Mouse (Mus musculus) MEL (cell line): Measurements from ENCODE around the gene Vav2. TPM values are rescaled to one million over a fixed set of nuclear protein-coding genes. Genes with fewer than 3 reads are reported as not detected.

Experiments used
- DNase-seq: peaks from one replicate; pipeline ENCODE4 v3.0.0; 2011; ENCODE audit warnings: low read depth, low spot score
- H3K27ac ChIP-seq: 2 replicates; pipeline ENCODE4 v1.5.1; 2012; ENCODE audit warnings: low read depth, mild to moderate bottlenecking, control low read depth, low read length, moderate library complexity; ENCODE audit not compliant: control insufficient read depth
- H3K27me3 ChIP-seq, 2 experiments: fragments of 150-350 bp in 1 of 2; sonication (generic) in 1 of 2; 2 replicates each; pipeline ENCODE4 v1.6.1; 2012; ENCODE audit warnings: low read length in 2 of 2, mild to moderate bottlenecking in 2 of 2, improper control_type of control experiment in 1 of 2, moderate library complexity in 1 of 2; ENCODE audit not compliant: insufficient read depth in 2 of 2, control insufficient read depth in 1 of 2
- H3K36me3 ChIP-seq, 2 experiments: 2 replicates each; pipeline ENCODE4 v1.6.1; 2012 to 2014; ENCODE audit warnings: low read length in 2 of 2, improper control_type of control experiment in 1 of 2, inconsistent platforms in 1 of 2, mild to moderate bottlenecking in 1 of 2; ENCODE audit not compliant: insufficient read depth in 2 of 2, control insufficient read depth in 1 of 2
- H3K4me1 ChIP-seq, 2 experiments: fragments of 150-350 bp in 1 of 2; sonication (generic) in 1 of 2; 2 replicates each; pipeline ENCODE4 v1.6.1; 2012; ENCODE audit warnings: low read length in 2 of 2, improper control_type of control experiment in 1 of 2, mild to moderate bottlenecking in 1 of 2; ENCODE audit not compliant: insufficient read depth in 2 of 2, control insufficient read depth in 1 of 2
- H3K4me3 ChIP-seq, 2 experiments: fragments of 150-350 bp in 1 of 2; sonication (generic) in 1 of 2; 2 replicates each; pipeline ENCODE4 v1.5.1; 2012; ENCODE audit warnings: low read depth in 2 of 2, low read length in 2 of 2, mild to moderate bottlenecking in 2 of 2, moderate library complexity in 2 of 2, control low read depth in 1 of 2, improper control_type of control experiment in 1 of 2; ENCODE audit not compliant: control insufficient read depth in 1 of 2, insufficient read depth in 1 of 2
- H3K79me2 ChIP-seq: 2 replicates; pipeline ENCODE4 v1.6.1; 2012; ENCODE audit warnings: mild to moderate bottlenecking, low read length, moderate library complexity; ENCODE audit not compliant: control insufficient read depth, poor library complexity, insufficient read depth
- H3K9ac ChIP-seq: 2 replicates; pipeline ENCODE4 v1.6.1; 2012; ENCODE audit warnings: low read depth, mild to moderate bottlenecking, control low read depth, low read length, moderate library complexity; ENCODE audit not compliant: control insufficient read depth, poor library complexity, severe bottlenecking
- H3K9me3 ChIP-seq: fragments of 150-350 bp; sonication (generic); replicated peaks from 2 replicates; pipeline ENCODE4 v1.6.1; 2012; ENCODE audit warnings: mild to moderate bottlenecking, low read length, improper control_type of control experiment, moderate library complexity; ENCODE audit not compliant: insufficient read depth
- BHLHE40 ChIP-seq: IDR thresholded peaks from 2 replicates; pipeline ENCODE4 v1.6.1; 2012; ENCODE audit warnings: low read depth, mild to moderate bottlenecking, inconsistent platforms, low read length, improper control_type of control experiment, borderline replicate concordance
- CHD1 ChIP-seq: IDR thresholded peaks from 2 replicates; pipeline ENCODE4 v1.6.1; 2012; ENCODE audit warnings: low read depth, mild to moderate bottlenecking, inconsistent platforms, low read length, improper control_type of control experiment
- CHD2 ChIP-seq: IDR thresholded peaks from 2 replicates; pipeline ENCODE4 v1.6.1; 2011; ENCODE audit warnings: low read length, improper control_type of control experiment
- CTCF ChIP-seq, 3 experiments: IDR thresholded peaks in 2 of 3; conservative IDR thresholded peaks in 1 of 3; 2 replicates each; pipeline ENCODE4 v1.5.1; 2011 to 2012; ENCODE audit warnings: low read length in 3 of 3, low read depth in 2 of 3, mild to moderate bottlenecking in 2 of 3, improper control_type of control experiment in 1 of 3, inconsistent platforms in 1 of 3, mixed read lengths in 1 of 3, moderate library complexity in 1 of 3; ENCODE audit not compliant: control insufficient read depth in 1 of 3, insufficient read depth in 1 of 3, poor library complexity in 1 of 3, severe bottlenecking in 1 of 3
- ELF1 ChIP-seq: IDR thresholded peaks from 2 replicates; pipeline ENCODE4 v1.6.1; 2014; ENCODE audit warnings: low read depth, mild to moderate bottlenecking, inconsistent platforms, low read length, improper control_type of control experiment, moderate library complexity
- ETS1 ChIP-seq: IDR thresholded peaks from 2 replicates; pipeline ENCODE4 v1.6.1; 2012; ENCODE audit warnings: low read depth, mild to moderate bottlenecking, inconsistent platforms, low read length, improper control_type of control experiment, moderate library complexity
- GATA1 ChIP-seq: IDR thresholded peaks from 2 replicates; pipeline ENCODE4 v1.6.1; 2011; ENCODE audit warnings: low read depth, low read length, improper control_type of control experiment
- JUND ChIP-seq: IDR thresholded peaks from 2 replicates; pipeline ENCODE4 v1.6.1; 2011; ENCODE audit warnings: low read depth, mild to moderate bottlenecking, improper control_type of control experiment, low read length
- KAT2A ChIP-seq: conservative IDR thresholded peaks from 2 replicates; pipeline ENCODE4 v1.6.1; 2012; ENCODE audit warnings: low read depth, low read length, improper control_type of control experiment, inconsistent platforms
- MAX ChIP-seq: IDR thresholded peaks from 2 replicates; pipeline ENCODE4 v1.6.1; 2011; ENCODE audit warnings: low read length, improper control_type of control experiment
- MAZ ChIP-seq: IDR thresholded peaks from 2 replicates; pipeline ENCODE4 v1.6.1; 2012; ENCODE audit warnings: low read depth, mild to moderate bottlenecking, inconsistent platforms, low read length, improper control_type of control experiment
- MYC ChIP-seq: IDR thresholded peaks from 2 replicates; pipeline ENCODE4 v1.6.1; 2011; ENCODE audit warnings: low read depth, mild to moderate bottlenecking, low read length, improper control_type of control experiment, moderate library complexity
- NELFE ChIP-seq: IDR thresholded peaks from 2 replicates; pipeline ENCODE4 v1.6.1; 2011; ENCODE audit warnings: low read depth, low read length, improper control_type of control experiment
- POLR2A ChIP-seq, 2 experiments: IDR thresholded peaks; 2 replicates each; pipeline ENCODE4 v1.6.1; 2011 to 2012; ENCODE audit warnings: low read length in 2 of 2, mild to moderate bottlenecking in 2 of 2, control low read depth in 1 of 2, improper control_type of control experiment in 1 of 2, low read depth in 1 of 2, moderate library complexity in 1 of 2; ENCODE audit not compliant: control insufficient read depth in 1 of 2, insufficient read depth in 1 of 2, poor library complexity in 1 of 2
- POLR2AphosphoS2 ChIP-seq: IDR thresholded peaks from 2 replicates; pipeline ENCODE4 v1.6.1; 2011; ENCODE audit warnings: low read length, improper control_type of control experiment
- RCOR1 ChIP-seq: IDR thresholded peaks from 2 replicates; pipeline ENCODE4 v1.6.1; 2012; ENCODE audit warnings: low read depth, mild to moderate bottlenecking, inconsistent platforms, low read length, improper control_type of control experiment
- SIN3A ChIP-seq: IDR thresholded peaks from 2 replicates; pipeline ENCODE4 v1.6.1; 2012; ENCODE audit warnings: low read length, improper control_type of control experiment, inconsistent platforms
- TAL1 ChIP-seq: IDR thresholded peaks from 2 replicates; pipeline ENCODE4 v1.6.1; 2012; ENCODE audit warnings: mild to moderate bottlenecking, inconsistent platforms, low read length, moderate library complexity, mixed read lengths
- TBP ChIP-seq: IDR thresholded peaks from 2 replicates; pipeline ENCODE4 v1.8.0; 2011; ENCODE audit warnings: low read depth, low read length, improper control_type of control experiment
- USF2 ChIP-seq, 2 experiments: IDR thresholded peaks; 2 replicates each; pipeline ENCODE4 v1.6.1; 2011 to 2012; ENCODE audit warnings: improper control_type of control experiment in 2 of 2, low read length in 2 of 2, borderline replicate concordance in 1 of 2, inconsistent platforms in 1 of 2, low read depth in 1 of 2, mild to moderate bottlenecking in 1 of 2; ENCODE audit not compliant: insufficient read depth in 1 of 2
- ZMIZ1 ChIP-seq: IDR thresholded peaks from 2 replicates; pipeline ENCODE4 v1.6.1; 2012; ENCODE audit warnings: low read depth, mild to moderate bottlenecking, inconsistent platforms, low read length, improper control_type of control experiment, moderate library complexity
- ZNF384 ChIP-seq: IDR thresholded peaks from 2 replicates; pipeline ENCODE4 v1.6.1; 2012; ENCODE audit warnings: low read depth, mild to moderate bottlenecking, inconsistent platforms, low read length, improper control_type of control experiment
- polyA plus RNA-seq, 2 experiments: library from polyadenylated mRNA; stranded (reverse) in 1 of 2; unstranded in 1 of 2; fragments of >175 nt in 1 of 2; fragments of >200 nt in 1 of 2; gene quantifications; 2 replicates each; pipeline versions ENCODE4 v1.2.1 to v1.2.4; 2012; ENCODE audit warnings: low replicate concordance in 2 of 2, low read depth in 1 of 2; ENCODE audit not compliant: insufficient read length in 2 of 2, insufficient read depth in 1 of 2, missing spikeins in 1 of 2
- total RNA-seq: library from RNA; depleted of rRNA; stranded (reverse); fragments of 300-350 nt; gene quantifications from 2 replicates; pipeline ENCODE4 v1.2.3, GENCODE M21; 2012

The Vav2 gene
- total and polyA plus RNA-seq, 3 experiments = 8.8 to 15.9 TPM; not detected in 1

DNA sequence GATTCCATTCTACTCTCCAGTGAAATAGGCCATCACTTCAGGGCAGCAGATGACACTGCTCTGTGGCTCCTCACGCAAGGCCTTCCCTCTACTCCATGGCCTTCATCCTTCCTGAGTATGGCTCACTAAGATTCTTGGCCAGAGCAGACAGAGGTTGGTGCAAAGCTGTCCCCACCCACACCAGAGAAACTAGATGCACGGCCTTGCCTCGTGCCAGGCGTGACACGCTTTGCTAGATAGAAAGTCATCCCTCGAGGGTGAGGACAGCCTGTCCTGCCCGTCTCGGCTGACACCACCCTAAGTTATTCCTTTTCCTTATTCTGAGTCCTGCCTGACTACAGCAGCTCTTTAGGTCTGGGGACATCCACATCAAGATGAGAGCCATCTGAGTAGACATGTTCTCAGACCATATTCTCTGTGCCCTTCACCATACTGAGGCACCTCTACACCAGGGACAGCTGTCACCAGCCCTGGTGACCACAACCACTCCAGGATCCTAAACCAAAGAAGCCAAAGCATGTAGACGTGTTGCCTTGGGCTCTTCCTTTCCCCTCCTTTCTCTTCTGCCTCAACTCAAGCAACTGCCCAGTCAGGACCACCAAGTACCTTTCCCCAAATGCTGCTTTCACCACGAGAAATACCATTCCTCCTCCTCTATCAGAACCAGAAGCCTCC is 97.3 kb downstream of the Vav2 start:
- Histone ChIP-seq H3K36me3 (peaks cover 0 to 7% of the 10 kb centered on the region in 2 experiments; a peak in 2 of 4 replicates), H3K27me3 (no peaks in the 10 kb centered on the region), H3K27ac (no peak overlapping the region), H3K4me3 (no peak overlapping the region)
- no peak for DNase-seq
- TF ChIP-seq JUND (no peak), CHD2 (no peak), KAT2A (no peak), ETS1 (no peak), POLR2AphosphoS2 (no peak), ZMIZ1 (no peak), ZNF384 (no peak), NELFE (no peak), BHLHE40 (no peak), USF2 (IDR thresholded peaks at IDR 0.05; ENCODE audit: borderline replicate concordance in 1 of 2, insufficient read depth in 1 of 2, low read depth in 1 of 2, low read length in 2 of 2) (no peak), CHD1 (no peak), TBP (no peak), GATA1 (no peak), MYC (no peak)
- TF ChIP-seq, all 39 proteins: peak for 0
- no peaks in the 10 kb centered on the region for H3K9me3 ChIP-seq
- no peak overlapping the region for H3K9ac ChIP-seq
- H3K4me1 ChIP-seq = peaks cover 0 to 11% of the 10 kb centered on the region in 2 experiments; a peak in 3 of 4 replicates
- no peaks in the 10 kb centered on the region for H3K79me2 ChIP-seq

GRCm38 (mm10) chr2:27328613-27329041 is 98.2 kb downstream of the Vav2 start:
- H3K9me3 ChIP-seq = no peaks in the 10 kb centered on the region
- peaks cover 0 to 11% of the 10 kb centered on the region in 2 experiments; a peak in 3 of 4 replicates for H3K4me1 ChIP-seq
- no peak for TF ChIP-seq TBP
- TF ChIP-seq TAL1 = no peak
- TF ChIP-seq MAX = no peak
- TF ChIP-seq ETS1 = no peak
- TF ChIP-seq SIN3A = no peak
- no peak for TF ChIP-seq ELF1
- TF ChIP-seq CHD1 = no peak
- TF ChIP-seq MAZ = no peak
- TF ChIP-seq POLR2A (IDR thresholded peaks at IDR 0.05; ENCODE audit: control insufficient read depth in 1 of 2, insufficient read depth in 1 of 2, low read depth in 1 of 2, low read length in 2 of 2, poor library complexity in 1 of 2) = no peak
- TF ChIP-seq RCOR1 = no peak
- TF ChIP-seq CTCF (IDR thresholded peaks at IDR 0.05 in 2 of 3, conservative IDR thresholded peaks at IDR 0.05 in 1 of 3; ENCODE audit: control insufficient read depth in 1 of 3, insufficient read depth in 1 of 3, low read depth in 2 of 3, low read length in 3 of 3, poor library complexity in 1 of 3, severe bottlenecking in 1 of 3) = no peak
- DNase-seq = no peak
- peaks cover 0 to 7% of the 10 kb centered on the region in 2 experiments; a peak in 2 of 4 replicates for H3K36me3 ChIP-seq
- H3K79me2 ChIP-seq = no peaks in the 10 kb centered on the region
- H3K27ac ChIP-seq = no peak overlapping the region
- H3K27me3 ChIP-seq = no peaks in the 10 kb centered on the region
- H3K4me3 ChIP-seq = no peak overlapping the region
- H3K9ac ChIP-seq = no peak overlapping the region
